Mouse (Mus musculus) lung, embryonic 14.5 days (tissue): ENCODE results near the gene Hoxd3. TPM values are rescaled to one million over a fixed set of nuclear protein-coding genes. Genes with fewer than 3 reads are reported as not detected.
A peak's percentile ranks its signal among the peaks of the same experiment; 100 is the strongest.

Experiments used
- ATAC-seq: fragments of 200-750 bp; cut with Nextera tagmentation; 2 replicates; pipeline ENCODE4 v1.8.0; 2017; ENCODE audit warnings: mild to moderate bottlenecking, moderate TSS enrichment, moderate library complexity; ENCODE audit not compliant: insufficient read depth
- DNase-seq: peaks from one replicate; pipeline ENCODE4 v3.0.0-alpha.2; 2015
- H3K27ac ChIP-seq: fragments of 300-500 bp; sonication (generic); 2 replicates; pipeline ENCODE4 v1.5.1; 2014; ENCODE audit warnings: low read depth, mild to moderate bottlenecking, moderate library complexity
- H3K27me3 ChIP-seq: fragments of 300-500 bp; sonication (generic); 2 replicates; pipeline ENCODE4 v1.6.1; 2014; ENCODE audit warnings: low read length, control low read depth; ENCODE audit not compliant: insufficient read depth
- H3K36me3 ChIP-seq: fragments of 300-500 bp; sonication (generic); 2 replicates; pipeline ENCODE4 v1.6.1; 2014; ENCODE audit warnings: control low read depth; ENCODE audit not compliant: insufficient read depth
- H3K4me1 ChIP-seq: fragments of 300-500 bp; sonication (generic); 2 replicates; pipeline ENCODE4 v1.6.1; 2014; ENCODE audit warnings: antibody characterized with exemption, control low read depth; ENCODE audit not compliant: insufficient read depth
- H3K4me2 ChIP-seq: fragments of 300-500 bp; sonication (generic); 2 replicates; pipeline ENCODE4 v1.6.1; 2014; ENCODE audit warnings: mild to moderate bottlenecking
- H3K4me3 ChIP-seq: fragments of 300-500 bp; sonication (generic); 2 replicates; pipeline ENCODE4 v1.5.1; 2014; ENCODE audit warnings: low read depth, low read length
- H3K9ac ChIP-seq: fragments of 300-500 bp; sonication (generic); 2 replicates; pipeline ENCODE4 v1.6.1; 2014
- H3K9me3 ChIP-seq: fragments of 300-500 bp; sonication (generic); 2 replicates; pipeline ENCODE4 v1.6.1; 2016; ENCODE audit warnings: low read depth, low read length, control low read depth
- CTCF ChIP-seq: IDR thresholded peaks from 2 replicates; pipeline ENCODE4 v1.5.1; 2016; ENCODE audit warnings: antibody characterized with exemption, low read depth
- WGBS: fragments of 180-500 bp; shearing (Covaris S2); extraction: QIAGEN DNeasy Blood & Tissue Kit; methylation state at CpG from one replicate; pipeline ENCODE4 v1.1.7; 2014; 5-methylcytosine and 5-hydroxymethylcytosine counted together
- microRNA counts: library from miRNA; unstranded; fragments of <30 nt; microRNA quantifications from one replicate; lab custom pipeline; 2016
- microRNA-seq: library from miRNA; unstranded; fragments of <30 nt; microRNA quantifications from one replicate; pipeline ENCODE4, GENCODE M21; 2016; ENCODE audit warnings: borderline number of aligned reads
- polyA plus RNA-seq: library from polyadenylated mRNA; unstranded; fragments of >200 nt; fragmentation: Nextera tagmentation; extraction: Ambion mirVana; gene quantifications from 2 replicates; pipeline ENCODE4 v1.2.1, GENCODE M21; 2014

The Hoxd3 gene
- polyA plus RNA-seq, 1 experiment from 2014 or later: not detected

DNA sequence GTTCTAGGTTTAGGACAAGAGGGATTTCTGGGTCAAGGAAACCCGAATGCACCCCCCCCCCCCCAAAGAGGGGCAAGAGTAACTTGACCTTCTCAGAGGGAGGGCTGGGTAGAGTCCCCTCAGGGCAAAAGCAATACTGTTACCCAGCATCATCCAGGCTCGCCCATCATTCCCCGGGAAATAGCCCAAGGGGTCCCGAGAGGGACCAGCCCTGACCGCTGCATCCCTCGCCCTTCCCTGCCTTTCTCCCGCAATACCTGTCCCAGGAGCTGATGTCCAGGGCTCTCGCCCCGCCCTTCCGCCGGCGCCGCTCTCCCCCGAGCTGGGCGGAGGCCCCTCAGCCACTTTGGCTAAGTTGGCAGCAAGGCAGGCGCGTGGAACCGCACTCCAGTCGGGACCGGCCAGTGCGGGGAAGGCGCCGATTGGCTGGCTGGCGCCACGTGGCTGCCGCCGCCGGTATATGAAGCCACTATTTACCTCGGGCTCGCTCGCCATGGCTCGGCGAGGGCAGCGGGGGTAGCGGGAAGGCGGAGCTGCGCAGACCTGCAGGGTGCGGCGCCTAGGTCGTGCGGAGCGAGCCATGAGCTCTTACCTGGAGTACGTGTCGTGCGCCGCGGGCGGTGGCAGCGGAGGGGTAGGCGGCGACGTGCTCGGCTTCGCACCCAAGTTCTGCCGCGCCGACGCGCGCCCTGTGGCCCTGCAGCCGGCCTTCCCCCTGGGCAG, 51.0 kb downstream of the Hoxd3 start, which contains the start of gene Hoxd1:
Gene Hoxd1, plus strand, starts transcription at position 459 of the 723 bp plus-strand sequence.
- TF ChIP-seq CTCF: no peak
- DNase-seq (peak; percentile 70), ATAC-seq (peak; percentile 79)
- H3K4me1 ChIP-seq: peaks cover 7% of the 10 kb centered on the region; the same call in 1 of the 2 replicates
- H3K27ac ChIP-seq: no peak within 1 kb of the TSS
- peak within 1 kb of the TSS; percentile 89 for H3K4me2 ChIP-seq
- H3K36me3 ChIP-seq: no peaks in the 10 kb centered on the region
- H3K9ac ChIP-seq: no peak within 1 kb of the TSS
- no peaks in the 10 kb centered on the region for H3K9me3 ChIP-seq
- peaks cover 84% of the 10 kb centered on the region for H3K27me3 ChIP-seq
- WGBS: under 1% methylated on average over 61 of the region's 61 CpGs
- peak within 1 kb of the TSS; percentile 47 for H3K4me3 ChIP-seq

GRCm38 (mm10) chr2:74763245-74763735, 51.6 kb downstream of the Hoxd3 start:
- under 1% methylated on average over 53 of the region's 53 CpGs for WGBS
- peaks cover 7% of the 10 kb centered on the region; the same call in 1 of the 2 replicates for H3K4me1 ChIP-seq
- H3K36me3 ChIP-seq: no peaks in the 10 kb centered on the region
- no peaks in the 10 kb centered on the region for H3K9me3 ChIP-seq
- H3K9ac ChIP-seq: no peak overlapping the region
- H3K4me2 ChIP-seq: peak overlapping the region; percentile 89
- peaks cover 78% of the 10 kb centered on the region for H3K27me3 ChIP-seq
- no peak for DNase-seq
- ATAC-seq: peak; percentile 41; the same call in 1 of the 2 replicates
- no peak overlapping the region for H3K27ac ChIP-seq
- peak overlapping the region; percentile 47 for H3K4me3 ChIP-seq
- no peak for TF ChIP-seq CTCF

- Histone ChIP-seq H3K4me2 (no peak overlapping the region), H3K4me3 (no peak overlapping the region), H3K27me3 (peaks cover 79% of the 10 kb centered on the region), H3K36me3 (no peaks in the 10 kb centered on the region), H3K27ac (no peak overlapping the region), H3K9ac (no peak overlapping the region), H3K4me1 (peaks cover 7% of the 10 kb centered on the region; the same call in 1 of the 2 replicates), H3K9me3 (no peaks in the 10 kb centered on the region)
- TF ChIP-seq CTCF: no peak
- DNase-seq: no peak
- ATAC-seq: no peak
- 39% methylated on average over 10 of the region's 10 CpGs for WGBS
Measured at GRCm38 (mm10) chr2:74763976-74764375, 52.2 kb downstream of the Hoxd3 start.

DNA sequence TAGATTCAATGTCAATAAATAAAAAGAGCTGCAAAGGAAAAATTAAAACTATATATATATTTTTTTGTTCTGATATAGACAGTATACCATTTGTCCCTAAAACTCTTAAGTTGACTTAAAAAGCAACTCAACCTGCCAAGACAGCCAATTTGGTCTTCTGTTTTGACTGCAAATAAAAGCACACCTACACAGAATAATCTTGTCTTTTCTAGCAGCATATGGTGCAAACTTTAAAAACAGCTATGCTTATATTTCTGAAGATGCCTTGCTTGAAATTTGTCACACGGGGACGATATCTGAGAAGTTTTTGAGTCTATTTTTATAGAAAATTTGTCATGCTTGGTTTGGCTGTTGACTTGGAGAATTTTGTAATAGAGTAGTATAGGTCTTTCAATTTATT, 62.6 kb downstream of the Hoxd3 start:
- ATAC-seq: no peak
- H3K4me2 ChIP-seq: no peak overlapping the region
- H3K36me3 ChIP-seq: no peaks in the 10 kb centered on the region
- H3K27me3 ChIP-seq: no peaks in the 10 kb centered on the region
- no peak overlapping the region for H3K27ac ChIP-seq
- H3K9me3 ChIP-seq: 0 out of 2 replicates have a peak, but pooled peaks cover 2% of the 10 kb centered on the region
- WGBS: 84% methylated on average over 2 of the region's 2 CpGs
- H3K4me1 ChIP-seq: no peaks in the 10 kb centered on the region
- no peak overlapping the region for H3K4me3 ChIP-seq
- no peak for DNase-seq
- no peak for TF ChIP-seq CTCF
- H3K9ac ChIP-seq: no peak overlapping the region

DNA sequence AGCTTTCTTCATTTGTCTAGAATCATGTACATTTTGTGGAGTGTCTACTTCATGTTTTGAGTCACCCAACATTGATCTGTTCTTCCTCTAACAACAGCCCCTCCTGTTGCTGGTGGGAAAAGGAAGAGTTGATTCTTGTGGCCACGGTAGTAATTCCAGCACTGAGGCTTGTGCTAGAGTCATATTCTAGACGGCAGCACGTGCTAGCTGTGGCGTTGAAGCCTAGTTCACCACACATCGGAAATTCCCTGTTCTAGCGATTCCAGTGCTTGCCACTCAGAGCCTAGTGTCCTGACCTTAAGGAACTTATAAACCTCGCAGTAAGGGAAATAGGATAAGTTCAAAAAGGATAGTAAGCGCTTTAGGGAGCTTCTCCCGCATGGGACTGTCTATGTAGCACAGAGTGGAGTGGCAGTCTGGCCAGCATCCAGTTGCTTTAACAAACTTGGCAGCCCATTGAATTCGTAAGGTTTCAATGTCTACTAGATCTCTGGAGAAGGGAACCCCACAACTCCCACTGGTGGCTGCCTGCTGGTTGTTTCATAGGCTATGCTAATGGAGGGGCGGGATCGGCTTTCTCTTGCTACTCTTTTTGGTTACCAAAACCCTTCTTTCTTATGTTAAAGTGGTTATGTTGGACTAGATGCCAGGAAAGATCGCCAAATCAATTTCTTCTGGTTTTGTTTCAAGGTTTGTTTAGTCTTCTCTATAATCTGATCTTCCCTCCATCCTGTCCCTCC, 66.0 kb downstream of the Hoxd3 start:
- H3K4me2 ChIP-seq: no peak overlapping the region
- DNase-seq (peak; percentile 58), ATAC-seq (no peak)
- no peak for TF ChIP-seq CTCF
- H3K4me1 ChIP-seq: no peaks in the 10 kb centered on the region
- no peaks in the 10 kb centered on the region for H3K9me3 ChIP-seq
- H3K27me3 ChIP-seq: no peaks in the 10 kb centered on the region
- H3K9ac ChIP-seq: no peak overlapping the region
- H3K4me3 ChIP-seq: no peak overlapping the region
- 66% methylated on average over 13 of the region's 13 CpGs for WGBS
- no peaks in the 10 kb centered on the region for H3K36me3 ChIP-seq
- no peak overlapping the region for H3K27ac ChIP-seq

DNA sequence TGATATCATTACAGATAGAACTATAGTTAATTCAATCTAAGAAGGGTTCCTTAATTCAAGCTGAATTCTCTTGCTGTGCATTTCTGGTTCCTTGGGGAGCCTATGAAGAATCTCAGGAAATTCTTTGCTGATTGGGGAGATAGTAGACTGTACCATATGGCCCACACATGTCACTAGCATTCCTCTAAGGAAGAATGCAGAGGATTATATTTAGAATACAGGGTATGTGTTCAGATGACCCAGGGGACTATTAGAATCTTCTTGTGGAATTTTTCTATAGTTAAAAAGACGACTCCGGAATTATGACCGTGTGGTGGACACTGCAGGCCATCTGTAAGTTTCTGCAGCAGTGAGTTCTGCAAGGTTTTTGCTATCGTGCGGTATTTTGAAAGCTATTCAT, 69.7 kb downstream of the Hoxd3 start:
- no peaks in the 10 kb centered on the region for H3K36me3 ChIP-seq
- H3K4me3 ChIP-seq: no peak overlapping the region
- no peak overlapping the region for H3K9ac ChIP-seq
- no peak overlapping the region for H3K27ac ChIP-seq
- DNase-seq: no peak
- 85% methylated on average over 5 of the region's 5 CpGs for WGBS
- H3K4me2 ChIP-seq: no peak overlapping the region
- TF ChIP-seq CTCF: no peak
- ATAC-seq: no peak
- H3K27me3 ChIP-seq: no peaks in the 10 kb centered on the region
- H3K4me1 ChIP-seq: no peaks in the 10 kb centered on the region
- H3K9me3 ChIP-seq: no peaks in the 10 kb centered on the region

DNA sequence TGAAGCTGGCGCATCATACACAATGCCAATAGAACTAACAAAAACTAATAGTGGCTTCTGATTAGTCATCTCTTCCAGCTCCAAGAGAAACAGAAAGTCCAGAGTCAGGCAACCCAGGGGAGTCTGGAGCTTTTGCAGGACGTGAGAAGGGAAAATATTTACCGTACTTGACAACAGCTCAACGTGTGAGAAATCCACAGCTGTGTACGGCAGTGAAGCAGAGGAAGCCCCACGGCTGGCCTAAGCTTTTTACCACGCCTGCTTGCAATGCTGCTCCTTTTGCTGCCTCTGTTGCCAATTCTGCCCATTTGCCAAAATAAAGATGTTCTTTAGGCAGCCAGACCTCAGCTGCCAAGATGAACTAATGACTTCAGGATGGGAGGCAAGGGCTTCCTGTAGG, 83.8 kb downstream of the Hoxd3 start:
- DNase-seq (peak; percentile 51), ATAC-seq (no peak)
- H3K4me3 ChIP-seq: no peak overlapping the region
- H3K27me3 ChIP-seq: no peaks in the 10 kb centered on the region
- H3K9me3 ChIP-seq: no peaks in the 10 kb centered on the region
- H3K36me3 ChIP-seq: no peaks in the 10 kb centered on the region
- no peak overlapping the region for H3K27ac ChIP-seq
- H3K4me1 ChIP-seq: no peaks in the 10 kb centered on the region
- H3K4me2 ChIP-seq: no peak overlapping the region
- no peak for TF ChIP-seq CTCF
- 23% methylated on average over 7 of the region's 7 CpGs for WGBS
- H3K9ac ChIP-seq: no peak overlapping the region

MicroRNA genes within 50 kb of the gene (microRNA counts, 519-probe panel; counts per million panel counts)
- 1,234 counts per million, percentile 5 among the panel's probes with 10 or more counts for microRNA mmu-miR-10b (lab: Ali Mortazavi, UCI)

Small RNAs within 50 kb of the gene (microRNA-seq; reads per million reads assigned to microRNA genes)
- not detected for gene Gm44463
- 687 reads per million, percentile 70 among the genes with 10 or more reads in this experiment for gene Mir10b

Other genes starting within 250 kb of the Hoxd3 start
- 28.6 and 30.4 TPM in 2 replicates for gene Lnpk, start 132.5 kb upstream of the Hoxd3 start, polyA plus RNA-seq
- gene Evx2, start 52.4 kb upstream of the Hoxd3 start, polyA plus RNA-seq: not detected in 2 replicates
- not detected in 2 replicates for gene Hoxd13, start 43.6 kb upstream of the Hoxd3 start, polyA plus RNA-seq
- not detected in 2 replicates for gene Hoxd12, start 36.9 kb upstream of the Hoxd3 start, polyA plus RNA-seq
- gene Hoxd11, start 32.4 kb upstream of the Hoxd3 start, polyA plus RNA-seq: not detected in 2 replicates
- gene Hoxd10, start 20.0 kb upstream of the Hoxd3 start, polyA plus RNA-seq: 0.14 TPM in 1 of 2 replicates, not detected in the other
- 0.13 TPM in 1 of 2 replicates, not detected in the other for gene Hoxd9, start 14.2 kb upstream of the Hoxd3 start, polyA plus RNA-seq
- 0.27 and 0.29 TPM in 2 replicates for gene Hoxd8, start 7.3 kb upstream of the Hoxd3 start, polyA plus RNA-seq
- not detected in 2 replicates for gene Hoxd4, start within 50 bp of the Hoxd3 start, polyA plus RNA-seq
- gene Gm28230, start 14.8 kb downstream of the Hoxd3 start, polyA plus RNA-seq: not detected in 2 replicates
- gene Hoxd1, start 51.1 kb downstream of the Hoxd3 start, polyA plus RNA-seq: 0.09 TPM in 1 of 2 replicates, not detected in the other
- gene Mtx2, start 113.9 kb downstream of the Hoxd3 start, polyA plus RNA-seq: 122 and 125 TPM in 2 replicates